Mouse (Mus musculus): Measurements from ENCODE around the gene Gm364. TPM values are rescaled to one million over a fixed set of nuclear protein-coding genes. Genes with fewer than 3 reads are reported as not detected.

Gm364 gene
- polyA plus RNA-seq, 1 experiment from 2014 or later, result not detected

GRCm38 (mm10) chrX:57506247-57506646 lies 97.3 kb downstream of the Gm364 start:
- no peak for ATAC-seq (replicated peaks; ENCODE audit: insufficient number of reproducible peaks, low FRiP score, low TSS enrichment, low read depth)
- Histone ChIP-seq H3K36me3 (replicated peaks; ENCODE audit: control insufficient read depth, insufficient read depth, low read depth, low read length) (no peaks in the 10 kb centered on the region), H3K9me3 (replicated peaks; ENCODE audit: control insufficient read depth, low read length) (no peaks in the 10 kb centered on the region), H3K27ac (replicated peaks; ENCODE audit: low read depth, low read length) (no peak overlapping the region), H3K4me1 (ENCODE audit: control insufficient read depth, insufficient read depth, low read length) (no peaks in the 10 kb centered on the region), H3K9ac (replicated peaks; ENCODE audit: low read length) (no peak overlapping the region), H3K4me3 (ENCODE audit: low read depth, low read length) (no peak overlapping the region), H3K27me3 (ENCODE audit: control insufficient read depth, insufficient read depth, low read length) (peaks cover 7% of the 10 kb centered on the region; the same call in 1 of the 2 replicates), H3K4me2 (ENCODE audit: low read depth, low read length) (no peak overlapping the region)
- WGBS, result 93% methylated on average over 1 of the region's 1 CpGs
- no peak for DNase-seq (ENCODE audit: low spot score)

GRCm38 (mm10) chrX:57521117-57522095 lies 112.5 kb downstream of the Gm364 start:
- H3K36me3 ChIP-seq (replicated peaks; ENCODE audit: control insufficient read depth, insufficient read depth, low read depth, low read length), result no peaks in the 10 kb centered on the region
- H3K27me3 ChIP-seq (ENCODE audit: control insufficient read depth, insufficient read depth, low read length), result no peaks in the 10 kb centered on the region
- H3K9ac ChIP-seq (replicated peaks; ENCODE audit: low read length), result no peak overlapping the region
- no peak for ATAC-seq (replicated peaks; ENCODE audit: insufficient number of reproducible peaks, low FRiP score, low TSS enrichment, low read depth)
- 35% methylated on average over 28 of the region's 28 CpGs for WGBS
- peak; percentile 29 for DNase-seq (ENCODE audit: low spot score)
- no peak overlapping the region for H3K27ac ChIP-seq (replicated peaks; ENCODE audit: low read depth, low read length)
- H3K4me2 ChIP-seq (ENCODE audit: low read depth, low read length), result no peak overlapping the region; the same call in 1 of the 2 replicates
- H3K9me3 ChIP-seq (replicated peaks; ENCODE audit: control insufficient read depth, low read length), result no peaks in the 10 kb centered on the region
- no peak overlapping the region for H3K4me3 ChIP-seq (ENCODE audit: low read depth, low read length)
- H3K4me1 ChIP-seq (ENCODE audit: control insufficient read depth, insufficient read depth, low read length), result no peaks in the 10 kb centered on the region

Other genes starting within 250 kb of the Gm364 start
- not detected in 2 replicates for gene Cd40lg, start 197.0 kb upstream of the Gm364 start, polyA plus RNA-seq (2014; fragmentation: Nextera tagmentation; extraction: Ambion mirVana)
- gene Arhgef6, start 70.4 kb upstream of the Gm364 start, polyA plus RNA-seq (2014; fragmentation: Nextera tagmentation; extraction: Ambion mirVana), result 7.2 and 7.3 TPM in 2 replicates
- 208 and 237 TPM in 2 replicates for gene Rbmx, start 16.1 kb upstream of the Gm364 start, polyA plus RNA-seq (2014; fragmentation: Nextera tagmentation; extraction: Ambion mirVana)
- 0.04 TPM in 1 of 2 replicates, not detected in the other for gene Gpr101, start 94.6 kb downstream of the Gm364 start, polyA plus RNA-seq (2014; fragmentation: Nextera tagmentation; extraction: Ambion mirVana)